Mouse (Mus musculus) limb, embryonic 14.5 days (tissue): ENCODE measurements around the gene Ccdc183. TPM values are rescaled to one million over a fixed set of nuclear protein-coding genes. Genes with fewer than 3 reads are reported as not detected.

Experiments
- ATAC-seq: fragments of 200-750 bp; cut with Nextera tagmentation; 2 replicates; pipeline ENCODE4 v1.8.0; 2017; ENCODE audit warnings: low read depth, moderate number of reproducible peaks, moderate TSS enrichment; ENCODE audit not compliant: low FRiP score
- DNase-seq: peaks from one replicate; pipeline ENCODE4 v3.0.0-alpha.2; 2015; ENCODE audit warnings: low spot score
- H3K27ac ChIP-seq: fragments of 300-500 bp; sonication (generic); replicated peaks from 2 replicates; pipeline ENCODE4 v1.5.1; 2014; ENCODE audit warnings: low read depth, mild to moderate bottlenecking, low read length, moderate library complexity, mixed read lengths
- H3K27me3 ChIP-seq: fragments of 300-500 bp; sonication (generic); 2 replicates; pipeline ENCODE4 v1.6.1; 2014; ENCODE audit warnings: low read length, mixed read lengths; ENCODE audit not compliant: control insufficient read depth, insufficient read depth
- H3K36me3 ChIP-seq: fragments of 300-500 bp; sonication (generic); 2 replicates; pipeline ENCODE4 v1.6.1; 2014; ENCODE audit warnings: mild to moderate bottlenecking, low read length, moderate library complexity, mixed read lengths; ENCODE audit not compliant: control insufficient read depth, insufficient read depth
- H3K4me1 ChIP-seq: fragments of 300-500 bp; sonication (generic); 2 replicates; pipeline ENCODE4 v1.6.1; 2014; ENCODE audit warnings: antibody characterized with exemption, low read length, mixed read lengths; ENCODE audit not compliant: control insufficient read depth, insufficient read depth
- H3K4me2 ChIP-seq: fragments of 300-500 bp; sonication (generic); replicated peaks from 2 replicates; pipeline ENCODE4 v1.6.1; 2014; ENCODE audit warnings: low read depth, mild to moderate bottlenecking, low read length, moderate library complexity; ENCODE audit not compliant: severe bottlenecking
- H3K4me3 ChIP-seq: fragments of 300-500 bp; sonication (generic); replicated peaks from 2 replicates; pipeline ENCODE4 v1.5.1; 2014; ENCODE audit warnings: low read length
- H3K9ac ChIP-seq: fragments of 300-500 bp; sonication (generic); 2 replicates; pipeline ENCODE4 v1.6.1; 2014; ENCODE audit warnings: mild to moderate bottlenecking, low read depth, low read length, moderate library complexity; ENCODE audit not compliant: severe bottlenecking
- H3K9me3 ChIP-seq: fragments of 300-500 bp; sonication (generic); 2 replicates; pipeline ENCODE4 v1.6.1; 2016; ENCODE audit warnings: low read length; ENCODE audit not compliant: control insufficient read depth
- POLR2A ChIP-seq: fragments of 200-500 bp; IDR thresholded peaks from 2 replicates; pipeline ENCODE4 v1.8.0; 2012; ENCODE audit warnings: inconsistent platforms, mild to moderate bottlenecking, moderate library complexity, borderline replicate concordance; ENCODE audit not compliant: insufficient read depth, insufficient read length; ENCODE audit errors: extremely low read depth
- WGBS: fragments of 180-500 bp; shearing (Covaris S2); extraction: QIAGEN DNeasy Blood & Tissue Kit; methylation state at CpG from one replicate; pipeline ENCODE4 v1.1.7; 2014; 5-methylcytosine and 5-hydroxymethylcytosine counted together
- polyA plus RNA-seq, 2 experiments: library from polyadenylated mRNA; depleted of rRNA in 1 of 2; stranded (reverse) in 1 of 2; unstranded in 1 of 2; fragments of >200 nt; fragmentation: Nextera tagmentation in 1 of 2; extraction: Ambion mirVana in 1 of 2; gene quantifications; 2 replicates each; pipeline versions ENCODE4 v1.2.1 to v1.2.3; 2012 to 2014

Gene Ccdc183
- polyA plus RNA-seq, 2 experiments = 0.03 to 0.19 TPM

DNA sequence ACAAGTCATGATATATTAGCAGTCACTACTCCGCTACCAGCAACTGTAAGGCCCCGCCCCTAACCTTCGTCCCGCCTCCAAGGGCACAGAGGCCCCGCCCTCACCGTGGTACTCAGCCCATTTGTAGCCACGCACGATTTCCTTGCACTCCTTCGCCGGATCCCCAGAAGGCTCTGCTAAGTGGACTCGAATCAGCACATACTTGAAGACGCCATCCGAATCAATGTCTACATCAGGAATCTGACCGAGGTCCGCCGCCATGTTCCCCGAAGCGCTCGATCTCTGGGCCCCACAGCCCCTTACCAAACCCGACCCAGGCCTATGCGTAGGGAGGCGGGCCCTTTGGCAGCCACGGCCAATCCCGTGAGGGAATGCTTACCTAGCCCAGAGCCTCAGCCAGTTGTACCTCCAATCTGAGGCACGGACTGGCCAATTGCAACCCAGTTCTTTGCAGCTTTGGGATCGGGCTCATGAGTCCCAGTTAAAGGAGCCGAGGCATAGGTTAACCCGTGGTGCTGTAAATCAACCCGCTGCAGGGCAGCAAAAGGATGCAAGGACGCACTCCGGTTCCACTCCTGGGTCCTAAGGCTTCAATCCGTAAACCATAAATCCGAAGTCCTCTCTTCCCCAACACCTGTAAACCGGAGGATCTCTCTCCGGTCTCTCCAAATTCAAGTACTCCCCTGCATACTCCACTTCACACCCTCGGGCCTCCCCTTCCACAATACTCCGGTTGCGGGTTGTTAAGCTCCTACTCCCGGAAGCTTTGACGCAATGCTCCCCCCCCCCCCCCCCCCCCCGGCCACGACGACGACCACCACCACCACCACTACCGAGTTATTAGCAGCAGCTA lies 42.7 kb downstream of the Ccdc183 start, which contains the start of the genes Mamdc4 and Phpt1:
Gene Mamdc4 (minus strand): TSS at position 267 of the 853 bp plus-strand sequence.
Gene Phpt1 (minus strand): TSS at position 646 of the 853 bp plus-strand sequence.
- H3K9ac ChIP-seq = peak within 1 kb of the TSS; percentile 58
- H3K4me1 ChIP-seq = peaks cover 43% of the 10 kb centered on the region
- peak; percentile 99 for DNase-seq
- H3K4me3 ChIP-seq = peak within 1 kb of the TSS; percentile 48
- ATAC-seq = peak; percentile 98
- peaks cover 38% of the 10 kb centered on the region for H3K27me3 ChIP-seq
- under 1% methylated on average over 40 of the region's 45 CpGs for WGBS
- peaks cover 28% of the 10 kb centered on the region for H3K36me3 ChIP-seq
- peak within 1 kb of the TSS; percentile 89 for H3K4me2 ChIP-seq
- peak within 1 kb of the TSS; percentile 83 for H3K27ac ChIP-seq
- TF ChIP-seq POLR2A = peak; percentile 76; the same call in 1 of the 2 replicates
- H3K9me3 ChIP-seq = no peaks in the 10 kb centered on the region

DNA sequence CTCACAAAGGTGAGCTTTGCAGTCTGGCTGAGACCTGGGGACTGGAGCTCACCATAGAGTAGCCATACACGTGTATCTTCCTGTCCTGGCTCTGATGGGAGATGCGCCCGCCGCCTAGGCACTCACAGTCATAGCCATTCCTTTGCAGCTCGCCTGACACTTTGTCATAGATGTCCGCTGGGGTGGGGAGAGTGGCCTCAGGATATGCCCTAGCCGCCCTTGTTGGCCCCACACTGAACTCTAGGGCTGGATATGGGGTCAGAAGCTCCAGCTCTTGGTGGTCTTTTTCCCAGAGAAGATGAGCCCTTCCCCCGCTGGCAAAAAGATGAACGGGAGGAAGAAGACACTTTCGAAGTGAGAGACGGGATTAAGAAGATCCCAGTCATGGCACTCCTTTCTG lies 43.3 kb downstream of the Ccdc183 start:
- WGBS = 13% methylated on average over 11 of the region's 11 CpGs
- peak overlapping the region; percentile 89 for H3K4me2 ChIP-seq
- peaks cover 38% of the 10 kb centered on the region for H3K4me1 ChIP-seq
- no peak overlapping the region for H3K27ac ChIP-seq
- TF ChIP-seq POLR2A = no peak
- peak overlapping the region; percentile 55 for H3K9ac ChIP-seq
- DNase-seq (no peak), ATAC-seq (no peak)
- H3K27me3 ChIP-seq = peaks cover 31% of the 10 kb centered on the region
- H3K9me3 ChIP-seq = no peaks in the 10 kb centered on the region
- peaks cover 34% of the 10 kb centered on the region for H3K36me3 ChIP-seq
- H3K4me3 ChIP-seq = peak overlapping the region; percentile 48

DNA sequence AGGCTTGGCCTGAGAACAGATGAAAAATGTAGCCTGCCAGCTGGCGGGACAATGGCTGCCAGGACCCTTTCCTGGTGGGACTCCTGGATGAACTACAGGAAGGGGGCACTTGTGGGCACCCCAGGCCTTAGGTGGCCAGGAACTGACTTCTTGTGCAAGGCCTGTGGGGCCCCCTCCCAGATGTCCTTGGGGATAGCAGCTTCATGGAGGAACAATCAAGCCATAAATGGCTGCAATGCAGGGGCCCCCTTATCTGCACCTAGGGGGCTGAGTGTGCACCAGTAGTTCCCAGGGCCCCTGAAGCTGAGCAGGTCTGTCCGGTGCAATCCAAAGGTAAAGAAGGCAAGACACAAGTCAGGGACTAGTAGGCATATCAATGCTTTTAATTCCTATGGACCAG lies 44.4 kb downstream of the Ccdc183 start:
- H3K27me3 ChIP-seq = peaks cover 21% of the 10 kb centered on the region
- H3K4me1 ChIP-seq = peaks cover 38% of the 10 kb centered on the region
- 0 out of 2 replicates have a peak overlapping the region, but pooled peaks have one; percentile 48 for H3K4me3 ChIP-seq
- no peak for DNase-seq
- H3K9me3 ChIP-seq = no peaks in the 10 kb centered on the region
- no peak overlapping the region for H3K27ac ChIP-seq
- no peak overlapping the region for H3K4me2 ChIP-seq
- WGBS = 89% methylated on average over 2 of the region's 2 CpGs
- no peak overlapping the region for H3K9ac ChIP-seq
- peaks cover 39% of the 10 kb centered on the region for H3K36me3 ChIP-seq
- ATAC-seq = no peak
- TF ChIP-seq POLR2A = no peak

DNA sequence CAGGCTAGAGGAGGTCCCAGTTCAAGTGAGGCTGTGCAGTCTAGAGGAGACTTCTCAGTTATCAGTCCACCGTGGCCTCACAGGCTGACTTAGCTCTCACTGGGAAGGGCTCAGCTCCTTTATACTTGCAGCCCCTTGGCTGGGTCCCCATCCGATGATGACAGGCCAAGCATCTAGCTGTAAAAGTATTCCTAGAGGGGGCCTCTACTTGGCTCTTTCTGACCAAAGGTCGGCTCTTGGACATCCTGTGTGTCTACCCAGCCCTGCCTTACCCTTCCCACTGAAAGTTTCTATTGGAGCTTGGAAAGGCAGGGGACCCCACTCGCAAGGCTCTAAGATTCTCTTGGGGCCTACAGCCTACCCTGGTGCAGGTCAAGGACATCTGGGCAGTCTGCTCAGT lies 46.3 kb downstream of the Ccdc183 start:
- no peak overlapping the region for H3K4me2 ChIP-seq
- TF ChIP-seq POLR2A = no peak
- H3K27ac ChIP-seq = no peak overlapping the region
- no peak overlapping the region for H3K9ac ChIP-seq
- peaks cover 2% of the 10 kb centered on the region; the same call in 1 of the 2 replicates for H3K27me3 ChIP-seq
- DNase-seq (no peak), ATAC-seq (no peak)
- no peak overlapping the region for H3K4me3 ChIP-seq
- peaks cover 55% of the 10 kb centered on the region for H3K36me3 ChIP-seq
- no peaks in the 10 kb centered on the region for H3K9me3 ChIP-seq
- H3K4me1 ChIP-seq = peaks cover 20% of the 10 kb centered on the region
- 84% methylated on average over 4 of the region's 4 CpGs for WGBS

DNA sequence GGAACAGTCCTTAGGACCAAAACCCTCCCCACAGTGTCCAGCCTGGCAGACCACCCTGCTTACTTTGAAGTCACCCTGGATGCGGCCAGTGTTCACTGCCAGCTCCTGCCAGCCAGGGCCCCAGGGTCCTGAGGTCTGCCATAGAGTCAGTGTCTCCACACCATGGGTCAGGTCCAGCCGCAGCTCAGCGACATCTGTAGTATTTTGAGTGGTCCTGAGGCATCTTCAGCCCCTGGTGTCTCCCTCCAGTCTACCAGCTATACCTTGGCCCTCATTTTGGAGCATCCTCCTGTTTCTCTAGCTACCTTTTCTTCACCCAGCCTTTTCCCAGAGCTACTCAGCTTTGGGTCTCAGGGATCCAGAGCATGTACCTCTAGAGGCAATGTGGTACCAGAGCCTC lies 48.2 kb downstream of the Ccdc183 start:
- no peak overlapping the region for H3K27ac ChIP-seq
- DNase-seq = no peak
- H3K4me3 ChIP-seq = no peak overlapping the region
- H3K36me3 ChIP-seq = peaks cover 74% of the 10 kb centered on the region
- peaks cover 11% of the 10 kb centered on the region for H3K4me1 ChIP-seq
- WGBS = 88% methylated on average over 3 of the region's 3 CpGs
- H3K9me3 ChIP-seq = no peaks in the 10 kb centered on the region
- no peak for ATAC-seq
- H3K4me2 ChIP-seq = no peak overlapping the region
- no peaks in the 10 kb centered on the region for H3K27me3 ChIP-seq
- H3K9ac ChIP-seq = no peak overlapping the region
- TF ChIP-seq POLR2A = no peak
